Mouse (Mus musculus): ENCODE data around the gene Sspo. TPM values are rescaled to one million over a fixed set of nuclear protein-coding genes. Genes with fewer than 3 reads are reported as not detected.

The Sspo gene
- total RNA-seq (2021): 1 to 10 TPM in 1 of 2 experiments, under 1 TPM in 1; 0.16 to 1.1 TPM
- long read RNA-seq, experiment 1, partial matches to known transcripts: 1 of 1 reads
- long read RNA-seq, experiment 1, other reads (novel, unspliced or antisense): 0 of 1 reads
- long read RNA-seq, experiment 2: 0 reads

- DNase-seq (ENCODE audit: low spot score in 2 of 2): no peak
These were observed at the start of gene Sspo for GRCm38 (mm10) chr6:48447929-48448328. Gene Sspo (plus strand): TSS chr6:48448229.

GRCm38 (mm10) chr6:48399906-48400305, 48.1 kb upstream of the Sspo start:
- no peak for DNase-seq (ENCODE audit: low spot score in 2 of 2)

- DNase-seq (ENCODE audit: low spot score in 2 of 2): no peak
These were observed 44.0 kb upstream of the Sspo start for GRCm38 (mm10) chr6:48404071-48404470.

GRCm38 (mm10) chr6:48409726-48410343, 38.2 kb upstream of the Sspo start:
- DNase-seq (ENCODE audit: low spot score in 2 of 2): no peak

- DNase-seq (ENCODE audit: low spot score in 2 of 2): peak in 1 of 2 experiments; percentile 0
These were observed 37.5 kb upstream of the Sspo start for GRCm38 (mm10) chr6:48410551-48410950.

- peak in 1 of 2 experiments; percentile 1 for DNase-seq (ENCODE audit: low spot score in 2 of 2)
These were observed 36.6 kb upstream of the Sspo start for GRCm38 (mm10) chr6:48411193-48412092.

- DNase-seq (ENCODE audit: low spot score in 2 of 2): no peak
These were observed 35.9 kb upstream of the Sspo start for GRCm38 (mm10) chr6:48412147-48412546.

- DNase-seq (ENCODE audit: low spot score in 2 of 2): no peak
These were observed 35.4 kb upstream of the Sspo start for GRCm38 (mm10) chr6:48412662-48413061.

GRCm38 (mm10) chr6:48413081-48413480, 34.9 kb upstream of the Sspo start:
- no peak for DNase-seq (ENCODE audit: low spot score in 2 of 2)

GRCm38 (mm10) chr6:48414886-48415285, 33.1 kb upstream of the Sspo start:
- DNase-seq (ENCODE audit: low spot score in 2 of 2): no peak

- no peak for DNase-seq (ENCODE audit: low spot score in 2 of 2)
These were observed 32.4 kb upstream of the Sspo start for GRCm38 (mm10) chr6:48415636-48416035.

GRCm38 (mm10) chr6:48416486-48416885, 31.5 kb upstream of the Sspo start:
- no peak for DNase-seq (ENCODE audit: low spot score in 2 of 2)

GRCm38 (mm10) chr6:48420647-48421046, 27.4 kb upstream of the Sspo start:
- DNase-seq (ENCODE audit: low spot score in 2 of 2): no peak

GRCm38 (mm10) chr6:48423336-48423735, 24.7 kb upstream of the Sspo start:
- DNase-seq (ENCODE audit: low spot score in 2 of 2): no peak

- DNase-seq (ENCODE audit: low spot score in 2 of 2): no peak
These were observed 24.0 kb upstream of the Sspo start for GRCm38 (mm10) chr6:48424074-48424473.

- DNase-seq (ENCODE audit: low spot score in 2 of 2): no peak
These were observed 21.1 kb upstream of the Sspo start for GRCm38 (mm10) chr6:48426956-48427355.

GRCm38 (mm10) chr6:48428769-48429557, 19.1 kb upstream of the Sspo start:
- no peak for DNase-seq (ENCODE audit: low spot score in 2 of 2)

GRCm38 (mm10) chr6:48430748-48431147, 17.3 kb upstream of the Sspo start:
- no peak for DNase-seq (ENCODE audit: low spot score in 2 of 2)

GRCm38 (mm10) chr6:48432893-48433816, 14.9 kb upstream of the Sspo start:
- DNase-seq (ENCODE audit: low spot score in 2 of 2): no peak

- no peak for DNase-seq (ENCODE audit: low spot score in 2 of 2)
These were observed 13.4 kb upstream of the Sspo start for GRCm38 (mm10) chr6:48434651-48435050.
